Mouse (Mus musculus) G1E (cell line): ENCODE measurements around the gene Gm12830.

Experiments
- CTCF ChIP-seq: IDR thresholded peaks from 2 replicates; pipeline ENCODE4 v1.5.1; 2012; ENCODE audit warnings: low read depth, low read length, inconsistent platforms, mixed read lengths
- GATA2 ChIP-seq: IDR thresholded peaks from 2 replicates; pipeline ENCODE4 v1.6.1; 2012; ENCODE audit warnings: low read depth, low read length, inconsistent platforms, borderline replicate concordance
- TAL1 ChIP-seq: conservative IDR thresholded peaks from 2 replicates; pipeline ENCODE4 v1.6.1; 2012; ENCODE audit warnings: low read depth, low read length, inconsistent platforms, mixed read lengths

- TF ChIP-seq CTCF = no peak
- TF ChIP-seq GATA2 = no peak
- no peak for TF ChIP-seq TAL1
These were observed 43.8 kb upstream of the Gm12830 start for GRCm38 (mm10) chr4:114777625-114778202.
